Mouse (Mus musculus) stomach, embryonic 15.5 days (tissue): ENCODE data around the gene Itpk1. TPM values are rescaled to one million over a fixed set of nuclear protein-coding genes. Genes with fewer than 3 reads are reported as not detected.

ENCODE experiments used
- ATAC-seq: fragments of 200-750 bp; cut with Nextera tagmentation; 2 replicates; pipeline ENCODE4 v1.8.0; 2017; ENCODE audit warnings: low read depth, moderate number of reproducible peaks, moderate TSS enrichment; ENCODE audit not compliant: insufficient read depth, low FRiP score
- H3K27ac ChIP-seq: fragments of 300-500 bp; sonication (generic); 2 replicates; pipeline ENCODE4 v1.5.1; 2015; ENCODE audit warnings: mild to moderate bottlenecking, inconsistent platforms
- H3K27me3 ChIP-seq: fragments of 300-500 bp; sonication (generic); replicated peaks from 2 replicates; pipeline ENCODE4 v1.6.1; 2015; ENCODE audit warnings: inconsistent platforms
- H3K36me3 ChIP-seq: fragments of 300-500 bp; sonication (generic); 2 replicates; pipeline ENCODE4 v1.6.1; 2015; ENCODE audit warnings: inconsistent platforms
- H3K4me1 ChIP-seq: fragments of 300-500 bp; sonication (generic); 2 replicates; pipeline ENCODE4 v1.6.1; 2015; ENCODE audit warnings: inconsistent platforms
- H3K4me2 ChIP-seq: fragments of 300-500 bp; sonication (generic); 2 replicates; pipeline ENCODE4 v1.6.1; 2015; ENCODE audit warnings: mild to moderate bottlenecking, inconsistent platforms
- H3K4me3 ChIP-seq: fragments of 300-500 bp; sonication (generic); replicated peaks from 2 replicates; pipeline ENCODE4 v1.5.1; 2015; ENCODE audit warnings: inconsistent platforms
- H3K9ac ChIP-seq: fragments of 300-500 bp; sonication (generic); 2 replicates; pipeline ENCODE4 v1.6.1; 2015; ENCODE audit warnings: inconsistent platforms
- H3K9me3 ChIP-seq: fragments of 300-500 bp; sonication (generic); 2 replicates; pipeline ENCODE4 v1.6.1; 2016; ENCODE audit warnings: inconsistent platforms
- WGBS: fragments of 180-500 bp; shearing (Covaris S2); methylation state at CpG from one replicate; pipeline ENCODE4 v1.1.7; 2015; 5-methylcytosine and 5-hydroxymethylcytosine counted together
- polyA plus RNA-seq: library from polyadenylated mRNA; unstranded; fragments of >200 nt; fragmentation: Nextera tagmentation; extraction: Ambion mirVana; gene quantifications from 2 replicates; pipeline ENCODE4 v1.2.1, GENCODE M21; 2015

The Itpk1 gene
- polyA plus RNA-seq, 1 experiment from 2014 or later = 20.1 TPM

DNA sequence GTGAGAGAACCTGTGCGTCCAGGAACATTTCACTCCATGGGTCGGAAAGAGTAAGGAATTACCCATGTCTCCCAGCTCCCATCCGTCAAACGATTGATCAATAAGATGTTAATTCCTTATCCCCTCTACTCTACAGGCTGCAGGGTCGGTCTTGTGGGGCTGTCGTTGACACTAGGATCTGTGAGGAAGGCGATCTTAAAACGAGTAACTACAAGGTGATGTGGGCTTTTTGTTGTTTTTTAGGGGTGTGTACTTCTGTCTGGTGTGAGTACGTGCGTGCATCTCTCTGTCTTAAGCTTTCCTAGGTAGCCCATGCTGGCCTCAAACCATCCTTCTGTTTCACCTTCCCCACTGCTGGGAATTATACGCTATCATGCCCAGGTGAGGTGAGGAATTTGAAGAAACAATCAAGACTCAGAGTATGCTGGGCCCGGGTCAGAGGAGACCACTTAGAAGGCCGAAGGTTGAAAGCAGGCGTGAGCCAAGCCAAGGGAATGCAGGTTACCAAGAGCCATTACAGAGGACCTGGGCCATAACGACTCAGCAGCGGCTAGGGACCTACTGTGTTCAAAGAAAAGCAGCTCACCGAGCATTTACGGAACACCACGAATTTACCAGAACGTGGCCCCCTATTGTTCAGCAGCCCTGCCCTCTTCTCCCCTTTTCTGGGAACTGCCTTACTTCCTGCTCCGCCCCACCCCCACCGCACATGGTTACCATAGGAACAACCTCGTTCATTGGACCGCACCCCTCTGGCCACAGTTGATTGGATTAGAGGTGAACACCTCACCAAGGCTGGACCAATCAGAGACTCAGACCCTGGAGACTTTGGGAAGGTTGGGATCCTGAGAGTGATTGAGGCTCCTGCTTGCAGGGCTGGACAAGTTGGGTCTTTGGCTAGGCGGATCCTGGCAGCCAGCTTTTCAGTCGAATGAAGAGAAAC lies 25.4 kb upstream of the Itpk1 start:
- ATAC-seq = peak; percentile 94
- no peaks in the 10 kb centered on the region for H3K27me3 ChIP-seq
- H3K9me3 ChIP-seq = no peaks in the 10 kb centered on the region
- no peak overlapping the region for H3K9ac ChIP-seq
- H3K27ac ChIP-seq = peak overlapping the region; percentile 84
- H3K4me3 ChIP-seq = peak overlapping the region; percentile 13; the same call in 1 of the 2 replicates
- 28% methylated on average over 26 of the region's 26 CpGs for WGBS
- H3K4me2 ChIP-seq = peak overlapping the region; percentile 47
- peaks cover 17% of the 10 kb centered on the region for H3K4me1 ChIP-seq
- H3K36me3 ChIP-seq = no peaks in the 10 kb centered on the region

DNA sequence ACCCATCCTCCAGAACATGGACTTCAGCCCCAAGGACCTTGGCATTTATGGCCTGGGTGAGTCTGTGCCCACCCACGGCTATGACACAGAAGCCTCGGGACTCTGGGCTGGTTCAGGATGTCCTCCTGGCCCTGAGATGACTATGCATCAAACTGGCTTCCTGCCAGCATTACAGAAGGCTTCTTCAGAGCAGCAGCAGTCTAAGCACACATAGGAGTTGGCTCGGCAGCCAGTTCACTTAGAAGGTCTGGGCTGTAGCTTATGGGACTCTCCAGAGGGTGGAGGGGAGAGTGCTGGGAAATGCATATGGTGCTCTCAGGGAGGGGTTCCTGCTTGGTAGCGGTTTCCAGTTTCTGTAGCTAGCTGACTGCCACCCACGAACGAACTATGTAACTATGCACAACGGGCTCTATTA lies 21.0 kb upstream of the Itpk1 start:
- ATAC-seq = no peak

DNA sequence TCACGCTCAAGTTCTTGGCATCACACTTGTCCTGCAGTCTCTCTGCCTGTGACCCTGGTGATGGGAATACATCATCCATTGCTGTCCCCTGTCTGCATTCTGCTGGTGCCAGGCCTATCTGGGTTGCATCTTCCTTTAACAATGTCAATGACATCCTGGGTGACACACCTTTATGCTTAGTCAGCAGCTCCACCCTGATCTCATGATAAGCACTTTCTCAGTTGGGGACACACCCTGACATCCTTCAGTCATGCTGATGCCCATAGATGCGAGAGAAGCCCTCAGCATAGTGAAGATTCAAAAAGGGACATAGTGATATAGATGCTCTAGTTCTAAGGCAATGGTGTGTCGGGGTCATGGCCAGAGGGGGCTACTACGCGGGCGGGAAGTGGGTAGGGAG lies 20.4 kb upstream of the Itpk1 start:
- no peak for ATAC-seq
- WGBS = 89% methylated on average over 6 of the region's 6 CpGs
- H3K9ac ChIP-seq = no peak overlapping the region
- no peaks in the 10 kb centered on the region for H3K9me3 ChIP-seq
- H3K27ac ChIP-seq = no peak overlapping the region
- H3K36me3 ChIP-seq = no peaks in the 10 kb centered on the region
- no peaks in the 10 kb centered on the region for H3K27me3 ChIP-seq
- H3K4me1 ChIP-seq = peaks cover under 1% of the 10 kb centered on the region; the same call in 1 of the 2 replicates
- no peak overlapping the region for H3K4me3 ChIP-seq
- H3K4me2 ChIP-seq = no peak overlapping the region

More for the DNA sequence above, 21.0 kb upstream of the Itpk1 start:
- Histone ChIP-seq H3K9me3 (no peaks in the 10 kb centered on the region), H3K36me3 (no peaks in the 10 kb centered on the region), H3K9ac (no peak overlapping the region), H3K4me3 (no peak overlapping the region), H3K4me2 (no peak overlapping the region), H3K27me3 (no peaks in the 10 kb centered on the region), H3K27ac (no peak overlapping the region), H3K4me1 (peaks cover 7% of the 10 kb centered on the region; the same call in 1 of the 2 replicates)
- WGBS = 61% methylated on average over 7 of the region's 7 CpGs

DNA sequence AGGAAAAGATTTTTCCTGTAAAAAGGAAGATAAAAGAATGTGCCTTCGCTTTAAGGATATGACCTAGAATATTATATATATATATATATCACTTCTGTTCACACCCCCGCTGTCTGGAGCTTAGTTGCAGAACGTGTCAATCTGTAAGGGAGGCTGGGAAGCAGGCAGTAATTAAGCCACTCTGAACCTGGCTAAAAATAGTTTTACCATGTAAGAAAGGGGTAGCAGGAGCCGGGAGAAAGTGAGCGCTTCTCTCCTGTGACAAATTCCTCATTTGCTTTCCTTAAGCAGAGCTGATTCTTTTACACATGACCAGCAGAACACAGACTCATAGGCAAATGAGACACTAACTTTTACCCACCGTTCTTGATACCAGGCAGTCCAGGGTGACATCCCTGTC lies 19.1 kb upstream of the Itpk1 start:
- no peaks in the 10 kb centered on the region for H3K9me3 ChIP-seq
- H3K36me3 ChIP-seq = no peaks in the 10 kb centered on the region
- no peak overlapping the region for H3K4me2 ChIP-seq
- H3K4me1 ChIP-seq = no peaks in the 10 kb centered on the region; the same call in 1 of the 2 replicates
- WGBS = 64% methylated on average over 6 of the region's 6 CpGs
- no peak overlapping the region for H3K9ac ChIP-seq
- H3K4me3 ChIP-seq = no peak overlapping the region
- no peak for ATAC-seq
- H3K27me3 ChIP-seq = no peaks in the 10 kb centered on the region
- H3K27ac ChIP-seq = no peak overlapping the region

DNA sequence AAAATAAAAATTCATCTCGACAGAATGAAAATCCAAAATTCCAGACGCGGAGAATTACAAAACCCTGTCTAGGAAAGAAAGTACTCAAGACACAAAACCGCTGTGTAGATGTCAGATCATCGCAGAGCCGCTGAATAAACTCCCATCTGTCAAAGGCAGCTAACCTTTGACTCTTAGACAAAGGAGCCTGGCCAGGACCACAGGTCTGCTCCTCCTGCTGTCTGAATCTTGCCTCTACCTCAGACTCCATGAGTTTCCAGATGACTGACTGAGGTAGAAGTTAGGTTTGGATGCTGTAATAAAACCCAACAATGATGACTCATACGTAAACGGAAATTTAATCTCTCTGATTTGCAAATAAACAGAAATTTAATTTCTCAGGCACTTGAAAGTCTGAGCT lies 18.2 kb upstream of the Itpk1 start:
- Histone ChIP-seq H3K4me3 (no peak overlapping the region), H3K9me3 (no peaks in the 10 kb centered on the region), H3K4me1 (no peaks in the 10 kb centered on the region; the same call in 1 of the 2 replicates), H3K27me3 (no peaks in the 10 kb centered on the region), H3K36me3 (no peaks in the 10 kb centered on the region), H3K4me2 (no peak overlapping the region), H3K9ac (no peak overlapping the region), H3K27ac (no peak overlapping the region)
- 61% methylated on average over 8 of the region's 8 CpGs for WGBS
- ATAC-seq = no peak

DNA sequence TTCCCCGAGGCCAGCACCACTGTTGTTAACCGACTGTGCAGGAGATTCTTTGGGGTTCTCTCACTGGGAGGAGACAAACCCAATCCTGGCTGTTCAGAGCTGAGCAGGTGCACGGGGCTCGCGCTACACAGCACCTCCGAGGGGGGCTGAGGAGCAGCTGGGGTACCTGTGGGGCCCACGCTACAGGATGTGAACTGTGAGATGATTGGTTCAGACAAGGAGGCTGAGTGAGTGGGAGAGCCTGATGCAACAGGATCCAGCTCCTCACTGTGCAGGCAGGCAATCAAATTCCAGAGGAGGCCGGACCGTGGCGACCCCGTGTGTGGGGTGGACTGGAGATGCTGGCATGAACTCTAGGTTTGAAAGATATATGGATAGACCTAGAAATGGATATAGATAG lies 17.7 kb upstream of the Itpk1 start:
- 56% methylated on average over 11 of the region's 11 CpGs for WGBS
- no peaks in the 10 kb centered on the region; the same call in 1 of the 2 replicates for H3K4me1 ChIP-seq
- no peaks in the 10 kb centered on the region for H3K36me3 ChIP-seq
- peak; percentile 50; the same call in 1 of the 2 replicates for ATAC-seq
- no peak overlapping the region for H3K27ac ChIP-seq
- no peaks in the 10 kb centered on the region for H3K9me3 ChIP-seq
- no peak overlapping the region for H3K9ac ChIP-seq
- no peaks in the 10 kb centered on the region for H3K27me3 ChIP-seq
- H3K4me2 ChIP-seq = no peak overlapping the region
- no peak overlapping the region for H3K4me3 ChIP-seq

DNA sequence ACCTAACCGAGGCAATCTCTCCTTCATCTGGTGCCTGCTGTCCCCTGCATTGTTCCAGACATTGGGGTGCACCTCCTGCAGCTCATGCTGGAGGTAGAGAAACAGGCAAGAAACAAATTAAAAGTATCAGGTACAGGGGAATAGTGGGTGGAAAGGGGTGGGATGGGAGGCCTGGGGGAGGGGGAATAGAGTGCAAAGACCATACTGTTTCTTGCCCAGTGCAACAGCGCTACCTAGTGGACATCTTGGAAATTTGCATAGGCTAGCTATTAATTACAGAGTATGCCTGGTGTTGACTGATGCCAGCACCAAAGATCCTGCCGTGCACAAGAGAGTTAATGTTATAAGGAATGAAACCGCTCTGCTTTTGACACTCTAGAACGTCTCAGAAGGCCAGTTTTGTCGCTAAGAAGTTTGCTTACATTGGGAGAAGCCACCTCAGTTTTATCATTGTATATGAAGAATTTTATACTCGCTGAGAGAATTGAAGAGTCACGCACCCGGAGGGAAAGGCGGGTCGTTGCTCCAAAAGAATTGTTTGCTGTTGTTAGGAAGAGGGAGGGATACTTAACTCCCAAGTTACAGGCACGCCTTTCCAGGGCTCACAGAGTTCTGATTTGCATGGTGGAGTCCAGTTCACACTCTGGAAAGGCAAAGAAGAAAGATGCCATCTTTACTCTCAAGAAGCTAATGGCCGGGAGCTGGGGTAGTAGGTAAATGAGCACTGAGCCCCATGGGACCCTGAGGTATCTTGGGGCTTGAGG lies 15.0 kb upstream of the Itpk1 start:
- H3K4me1 ChIP-seq = no peaks in the 10 kb centered on the region
- H3K27me3 ChIP-seq = no peaks in the 10 kb centered on the region
- no peak; the same call in 1 of the 2 replicates for ATAC-seq
- H3K9ac ChIP-seq = no peak overlapping the region
- H3K4me2 ChIP-seq = peak overlapping the region; percentile 17; the same call in 1 of the 2 replicates
- H3K4me3 ChIP-seq = no peak overlapping the region
- WGBS = 28% methylated on average over 13 of the region's 13 CpGs
- no peaks in the 10 kb centered on the region for H3K36me3 ChIP-seq
- no peak overlapping the region for H3K27ac ChIP-seq
- no peaks in the 10 kb centered on the region for H3K9me3 ChIP-seq

DNA sequence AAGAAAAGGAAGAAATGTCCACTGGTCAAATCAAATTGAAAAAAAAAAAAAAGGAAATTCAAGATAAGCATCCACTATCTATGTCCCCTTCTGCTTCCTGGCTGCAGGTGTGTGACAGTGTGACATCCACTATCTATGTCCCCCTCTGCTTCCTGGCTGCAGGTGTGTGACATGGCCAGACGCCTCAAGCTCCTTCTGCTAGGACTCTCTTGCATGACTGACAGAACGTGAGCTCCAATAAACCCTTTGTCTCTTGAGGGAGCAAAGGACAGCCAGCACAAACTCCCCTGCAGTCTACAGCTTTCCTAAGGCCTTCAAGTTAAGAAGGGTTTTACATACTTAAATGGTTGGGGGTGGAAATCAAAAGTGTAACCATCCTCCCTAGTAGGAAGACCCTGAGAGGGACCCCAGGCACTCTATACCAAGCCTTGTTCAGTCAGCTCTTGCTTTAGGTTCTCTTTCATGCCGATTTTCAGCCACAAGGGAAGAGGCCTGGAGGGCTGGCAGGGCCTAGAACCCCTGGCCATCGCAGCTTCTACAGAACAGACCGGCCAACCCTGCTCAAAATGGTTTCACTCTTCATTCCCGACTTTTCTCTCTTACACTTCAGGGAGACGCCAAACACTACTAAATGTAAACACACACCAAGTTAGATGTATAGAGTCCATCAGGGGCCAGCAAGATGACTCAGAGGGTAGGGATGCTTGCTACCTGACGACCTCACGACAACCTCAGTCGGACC lies 10.1 kb upstream of the Itpk1 start:
- no peak overlapping the region for H3K9ac ChIP-seq
- WGBS = 77% methylated on average over 10 of the region's 10 CpGs
- no peak overlapping the region for H3K27ac ChIP-seq
- H3K27me3 ChIP-seq = no peaks in the 10 kb centered on the region
- no peak overlapping the region for H3K4me3 ChIP-seq
- H3K4me2 ChIP-seq = no peak overlapping the region
- ATAC-seq = no peak
- H3K4me1 ChIP-seq = no peaks in the 10 kb centered on the region
- H3K36me3 ChIP-seq = no peaks in the 10 kb centered on the region
- H3K9me3 ChIP-seq = no peaks in the 10 kb centered on the region

DNA sequence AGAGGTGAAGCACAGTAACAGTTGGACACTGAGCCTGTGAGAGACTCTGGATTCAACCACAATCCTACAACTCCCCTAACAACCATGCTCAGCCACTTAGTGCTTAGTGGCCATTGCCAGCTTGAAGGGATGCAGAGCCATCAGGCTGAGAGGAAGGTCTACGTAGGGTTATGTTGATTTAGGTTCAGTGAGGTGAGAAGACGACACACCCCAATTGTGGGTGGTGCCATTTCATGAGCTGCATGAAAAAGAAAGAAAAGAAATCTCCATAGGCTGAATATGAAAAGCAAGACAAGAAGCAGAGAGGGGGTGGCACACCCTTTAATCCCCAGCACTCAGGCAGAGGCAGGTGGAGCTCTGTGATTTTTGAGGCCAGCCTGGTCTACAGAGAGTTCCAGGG lies 9.4 kb upstream of the Itpk1 start:
- Histone ChIP-seq H3K27ac (no peak overlapping the region), H3K27me3 (no peaks in the 10 kb centered on the region), H3K4me2 (no peak overlapping the region), H3K36me3 (no peaks in the 10 kb centered on the region), H3K4me1 (no peaks in the 10 kb centered on the region), H3K9ac (no peak overlapping the region), H3K4me3 (no peak overlapping the region), H3K9me3 (no peaks in the 10 kb centered on the region)
- ATAC-seq = no peak
- 76% methylated on average over 2 of the region's 2 CpGs for WGBS

DNA sequence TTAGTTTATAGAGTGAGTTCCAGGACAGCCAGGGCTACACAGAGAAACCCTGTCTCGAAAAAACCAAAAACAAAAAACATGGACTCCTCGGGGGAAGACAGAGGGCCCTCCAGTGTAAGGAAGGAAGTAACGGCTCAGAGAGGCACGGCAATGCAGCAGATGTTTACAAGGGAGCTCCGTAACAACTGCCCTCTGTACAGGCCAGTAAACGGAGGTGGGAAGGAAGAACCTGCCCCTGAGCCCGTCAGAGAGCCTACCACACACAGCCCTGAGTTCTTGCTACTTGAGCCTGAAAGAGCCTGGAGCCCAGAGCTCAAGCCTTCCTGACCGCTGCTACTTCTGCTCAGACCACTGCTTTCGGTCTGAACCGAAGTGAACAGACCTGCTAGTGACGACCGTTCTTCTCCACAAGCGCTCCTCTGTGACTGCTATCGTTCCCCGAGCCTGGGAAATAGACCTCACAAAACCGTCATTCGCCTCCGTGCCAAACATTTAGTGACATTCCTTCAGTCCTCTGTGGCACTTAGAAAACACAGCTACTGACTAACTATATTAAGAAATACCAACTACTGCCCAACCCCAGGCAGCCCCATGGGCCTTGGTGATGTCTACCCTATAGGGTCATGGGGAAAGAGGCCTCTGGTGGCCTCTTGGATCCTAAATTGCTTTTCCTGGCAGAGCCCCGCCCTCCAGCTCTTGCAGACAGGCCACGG lies 8.6 kb upstream of the Itpk1 start:
- whole genome bisulfite sequencing = 65% methylated on average over 20 of the region's 20 CpGs
- H3K4me1 ChIP-seq = no peaks in the 10 kb centered on the region
- no peak overlapping the region for H3K9ac ChIP-seq
- H3K4me2 ChIP-seq = no peak overlapping the region
- H3K27me3 ChIP-seq = no peaks in the 10 kb centered on the region
- no peak for ATAC-seq
- H3K4me3 ChIP-seq = no peak overlapping the region
- no peak overlapping the region for H3K27ac ChIP-seq
- H3K36me3 ChIP-seq = no peaks in the 10 kb centered on the region
- H3K9me3 ChIP-seq = no peaks in the 10 kb centered on the region

DNA sequence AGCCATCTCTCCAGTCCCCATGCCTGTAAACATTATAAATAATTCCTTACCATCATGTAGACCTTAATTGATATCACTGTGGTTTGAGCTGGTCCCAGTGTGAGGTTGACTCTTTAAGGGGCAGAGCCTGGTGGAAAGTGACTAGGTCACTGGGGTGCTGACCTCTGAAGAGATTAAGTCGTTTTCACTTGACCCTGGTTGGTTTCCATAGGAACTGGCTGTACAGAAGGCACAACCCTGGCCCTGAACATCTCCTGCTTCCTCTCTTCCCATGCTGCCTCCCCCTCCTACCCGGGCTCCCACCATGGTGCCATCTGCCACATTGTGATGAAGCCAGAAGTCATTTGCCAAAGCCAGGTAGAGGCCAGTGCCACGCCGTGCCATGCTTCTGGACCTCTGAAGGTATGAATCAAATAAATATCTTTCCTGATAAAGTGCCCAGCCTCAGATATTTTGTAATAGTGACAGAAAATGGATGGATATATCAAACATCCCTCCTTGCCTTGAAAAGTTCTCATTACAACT lies 6.2 kb upstream of the Itpk1 start:
- Histone ChIP-seq H3K4me3 (no peak overlapping the region), H3K27me3 (no peaks in the 10 kb centered on the region), H3K9ac (no peak overlapping the region), H3K4me1 (0 out of 2 replicates have a peak, but pooled peaks cover 3% of the 10 kb centered on the region), H3K4me2 (no peak overlapping the region), H3K36me3 (no peaks in the 10 kb centered on the region), H3K9me3 (no peaks in the 10 kb centered on the region), H3K27ac (no peak overlapping the region)
- WGBS = 68% methylated on average over 4 of the region's 4 CpGs
- no peak for ATAC-seq
